Mouse (Mus musculus) G1E (cell line): ENCODE data around the gene Gm20661. TPM values are rescaled to one million over a fixed set of nuclear protein-coding genes. Genes with fewer than 3 reads are reported as not detected.
A peak's percentile ranks its signal among the peaks of the same experiment; 100 is the strongest.

ENCODE experiments used
- ATAC-seq: 2 replicates; pipeline ENCODE4 v1.8.0; 2016; ENCODE audit warnings: mild to moderate bottlenecking; ENCODE audit not compliant: insufficient number of reproducible peaks, poor library complexity, low FRiP score, severe bottlenecking; ENCODE audit errors: extremely low read depth
- DNase-seq: peaks from one replicate; pipeline ENCODE4 v3.0.0; 2012; ENCODE audit warnings: low spot score
- H3K27me3 ChIP-seq: 2 replicates; pipeline ENCODE4 v1.6.1; 2012; ENCODE audit warnings: mild to moderate bottlenecking, low read length, inconsistent platforms; ENCODE audit not compliant: insufficient read depth
- H3K36me3 ChIP-seq: replicated peaks from 2 replicates; pipeline ENCODE3; 2012; ENCODE audit warnings: mild to moderate bottlenecking, inconsistent platforms
- H3K4me1 ChIP-seq: 2 replicates; pipeline ENCODE4 v1.6.1; 2012; ENCODE audit warnings: low read depth, low read length, inconsistent platforms, mixed read lengths; ENCODE audit not compliant: insufficient read depth
- H3K4me3 ChIP-seq: 2 replicates; pipeline ENCODE4 v1.5.1; 2012; ENCODE audit warnings: low read depth, mild to moderate bottlenecking, inconsistent platforms, low read length, moderate library complexity, mixed read lengths
- H3K9me3 ChIP-seq: replicated peaks from 2 replicates; pipeline ENCODE4 v1.6.1; 2012; ENCODE audit warnings: inconsistent platforms
- CTCF ChIP-seq: IDR thresholded peaks from 2 replicates; pipeline ENCODE4 v1.5.1; 2012; ENCODE audit warnings: low read depth, low read length, inconsistent platforms, mixed read lengths
- GATA1 ChIP-seq: IDR thresholded peaks from 2 replicates; pipeline ENCODE4 v1.6.1; 2012; ENCODE audit warnings: borderline replicate concordance, low read length, inconsistent platforms, mixed read lengths
- GATA2 ChIP-seq: IDR thresholded peaks from 2 replicates; pipeline ENCODE4 v1.6.1; 2012; ENCODE audit warnings: low read depth, low read length, inconsistent platforms, borderline replicate concordance
- POLR2AphosphoS5 ChIP-seq: IDR thresholded peaks from 2 replicates; pipeline ENCODE4 v1.6.1; 2012; ENCODE audit warnings: low read depth, low read length, inconsistent platforms; ENCODE audit not compliant: insufficient replicate concordance
- TAL1 ChIP-seq: conservative IDR thresholded peaks from 2 replicates; pipeline ENCODE4 v1.6.1; 2012; ENCODE audit warnings: low read depth, low read length, inconsistent platforms, mixed read lengths
- polyA plus RNA-seq: library from polyadenylated mRNA; stranded (reverse); fragments of >175 nt; gene quantifications from 2 replicates; pipeline ENCODE4 v1.2.3, GENCODE M21; 2012
- total RNA-seq, 2 experiments: library from RNA; stranded (forward) in 1 of 2; stranded (reverse) in 1 of 2; fragments of 200-1000 nt in 1 of 2; fragments of >200 nt in 1 of 2; fragmentation: Nextera tagmentation in 1 of 2; gene quantifications; 2 replicates each; pipeline ENCODE4 v1.2.3; 2014 to 2017

Gene Gm20661
- total and polyA plus RNA-seq, 3 experiments: 0.15 to 1.8 (median 0.75) TPM

DNA sequence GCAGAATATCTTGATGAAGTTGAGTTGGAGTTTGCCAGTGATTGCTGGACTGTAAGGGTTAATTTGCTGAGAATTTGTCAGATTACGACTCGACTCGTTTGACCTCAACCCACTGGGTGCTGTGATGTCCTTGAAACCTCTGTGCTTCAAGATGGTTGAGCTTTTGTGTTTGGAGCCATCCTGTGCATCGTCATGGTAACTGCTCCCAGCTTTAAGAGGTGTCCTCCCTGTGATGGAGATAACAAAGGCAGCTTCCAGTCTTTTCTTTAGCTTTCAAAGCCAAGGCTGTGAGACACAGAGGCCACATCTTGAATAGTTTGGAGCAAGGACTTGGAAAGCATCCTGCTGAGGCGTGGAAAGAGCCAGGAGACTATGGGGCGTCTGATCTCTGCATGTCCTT, 25.7 kb upstream of the Gm20661 start:
- no peaks in the 10 kb centered on the region for H3K9me3 ChIP-seq
- DNase-seq (no peak), ATAC-seq (no peak)
- H3K27me3 ChIP-seq: no peaks in the 10 kb centered on the region
- peaks cover 17% of the 10 kb centered on the region for H3K4me1 ChIP-seq
- no peak overlapping the region for H3K4me3 ChIP-seq
- TF ChIP-seq CTCF (no peak), POLR2AphosphoS5 (no peak), GATA2 (no peak), TAL1 (no peak), GATA1 (no peak)
- H3K36me3 ChIP-seq: peaks cover 96% of the 10 kb centered on the region

DNA sequence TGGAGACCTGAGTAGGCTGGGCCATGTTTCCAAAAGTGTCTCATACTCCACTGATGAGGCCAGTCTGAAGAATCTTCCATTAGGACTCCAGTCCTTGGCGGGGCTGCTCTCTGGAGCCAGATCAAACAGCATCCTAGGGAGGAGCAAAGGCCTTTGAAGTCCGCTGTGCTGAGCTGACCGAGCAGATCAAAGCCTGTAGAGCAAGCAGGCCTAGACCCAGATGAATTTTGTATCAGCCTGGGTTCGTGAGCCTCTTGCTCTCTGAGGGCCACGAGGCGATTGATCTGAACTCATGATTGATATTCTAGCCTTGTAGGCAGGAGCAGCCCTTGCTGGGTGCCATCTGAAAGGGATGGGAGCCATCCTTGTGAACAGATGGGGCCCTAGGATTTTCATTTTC, 23.0 kb upstream of the Gm20661 start:
- no peak for ATAC-seq

DNA sequence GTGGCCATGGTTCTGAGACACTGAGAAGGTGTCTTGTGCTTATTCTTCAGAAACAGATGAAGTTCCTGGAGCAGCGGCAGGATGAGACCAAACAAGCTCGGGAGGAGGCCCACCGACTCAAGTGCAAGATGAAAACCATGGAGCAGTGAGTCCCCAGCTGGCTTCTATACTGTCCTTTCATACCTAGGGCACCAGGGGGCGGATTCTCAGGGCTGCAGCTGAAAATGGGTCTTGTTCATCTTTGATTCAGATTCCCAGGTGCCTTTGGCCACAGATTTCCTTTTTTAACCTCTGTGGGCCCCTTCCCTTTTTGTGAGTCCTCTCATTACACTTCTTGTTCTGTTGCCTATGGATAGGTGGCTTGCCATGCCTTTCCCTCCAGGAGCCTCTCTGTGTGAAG, 21.9 kb upstream of the Gm20661 start:
- no peak for TF ChIP-seq GATA1
- TF ChIP-seq GATA2: no peak
- TF ChIP-seq POLR2AphosphoS5: no peak
- TF ChIP-seq CTCF: no peak
- no peak for TF ChIP-seq TAL1
- peaks cover 100% of the 10 kb centered on the region for H3K36me3 ChIP-seq
- ATAC-seq: no peak
- peaks cover 14% of the 10 kb centered on the region; the same call in 1 of the 2 replicates for H3K4me1 ChIP-seq
- H3K4me3 ChIP-seq: no peak overlapping the region
- no peaks in the 10 kb centered on the region for H3K27me3 ChIP-seq
- no peaks in the 10 kb centered on the region for H3K9me3 ChIP-seq
- DNase-seq: no peak

More for the DNA sequence above, 23.0 kb upstream of the Gm20661 start:
- Histone ChIP-seq H3K4me3 (no peak overlapping the region), H3K4me1 (peaks cover 14% of the 10 kb centered on the region; the same call in 1 of the 2 replicates), H3K36me3 (peaks cover 100% of the 10 kb centered on the region), H3K27me3 (no peaks in the 10 kb centered on the region), H3K9me3 (no peaks in the 10 kb centered on the region)
- TF ChIP-seq GATA2 (no peak), CTCF (no peak), GATA1 (no peak), POLR2AphosphoS5 (no peak), TAL1 (no peak)
- DNase-seq: no peak

DNA sequence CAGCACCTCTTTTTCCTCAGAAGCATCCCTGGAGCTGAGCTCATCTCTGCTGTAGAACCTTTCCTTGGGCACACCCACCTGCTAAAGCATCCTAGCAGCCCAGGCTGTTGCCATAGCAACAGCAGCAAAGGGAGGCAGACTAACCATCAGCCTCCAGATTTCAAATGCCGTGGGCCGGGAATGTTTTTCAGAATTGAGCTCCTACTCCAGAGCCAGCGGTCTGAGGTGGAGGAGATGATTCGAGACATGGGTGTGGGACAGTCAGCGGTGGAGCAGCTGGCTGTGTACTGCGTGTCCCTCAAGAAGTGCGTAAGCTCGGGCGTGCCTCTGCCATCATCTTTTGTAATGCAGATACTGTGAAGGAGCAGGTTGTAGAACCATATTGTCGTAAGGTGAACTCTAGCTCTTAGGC, 21.5 kb upstream of the Gm20661 start:
- TF ChIP-seq POLR2AphosphoS5 (no peak), GATA2 (no peak), TAL1 (no peak), CTCF (no peak), GATA1 (no peak)
- Histone ChIP-seq H3K27me3 (no peaks in the 10 kb centered on the region), H3K4me1 (peaks cover 14% of the 10 kb centered on the region; the same call in 1 of the 2 replicates), H3K9me3 (no peaks in the 10 kb centered on the region), H3K4me3 (no peak overlapping the region), H3K36me3 (peaks cover 100% of the 10 kb centered on the region)
- DNase-seq: no peak
- ATAC-seq: no peak

DNA sequence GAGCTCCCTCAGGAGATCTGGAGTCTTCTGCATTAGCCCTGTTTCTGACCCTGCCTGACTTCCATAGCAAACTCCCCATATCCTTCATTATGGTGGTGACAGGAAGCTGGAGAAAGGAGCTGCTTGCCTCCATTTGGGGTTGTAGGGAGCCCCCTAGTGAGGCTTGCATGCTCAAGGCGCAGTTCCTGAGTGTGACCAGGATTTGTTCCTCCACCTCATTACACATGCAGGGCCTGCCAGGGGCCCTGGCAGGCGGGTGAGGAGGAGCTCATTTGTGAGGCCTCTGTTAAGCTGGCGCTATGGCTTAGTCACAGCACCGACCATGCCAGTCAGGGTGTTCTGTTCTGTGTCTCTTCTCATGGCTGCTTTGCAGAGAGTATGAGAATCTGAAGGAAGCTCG, 21.0 kb upstream of the Gm20661 start:
- Histone ChIP-seq H3K4me1 (peaks cover 14% of the 10 kb centered on the region; the same call in 1 of the 2 replicates), H3K36me3 (peaks cover 100% of the 10 kb centered on the region), H3K9me3 (no peaks in the 10 kb centered on the region), H3K4me3 (no peak overlapping the region), H3K27me3 (no peaks in the 10 kb centered on the region)
- ATAC-seq (no peak), DNase-seq (no peak)
- TF ChIP-seq POLR2AphosphoS5 (no peak), GATA2 (no peak), GATA1 (no peak), TAL1 (no peak), CTCF (no peak)

DNA sequence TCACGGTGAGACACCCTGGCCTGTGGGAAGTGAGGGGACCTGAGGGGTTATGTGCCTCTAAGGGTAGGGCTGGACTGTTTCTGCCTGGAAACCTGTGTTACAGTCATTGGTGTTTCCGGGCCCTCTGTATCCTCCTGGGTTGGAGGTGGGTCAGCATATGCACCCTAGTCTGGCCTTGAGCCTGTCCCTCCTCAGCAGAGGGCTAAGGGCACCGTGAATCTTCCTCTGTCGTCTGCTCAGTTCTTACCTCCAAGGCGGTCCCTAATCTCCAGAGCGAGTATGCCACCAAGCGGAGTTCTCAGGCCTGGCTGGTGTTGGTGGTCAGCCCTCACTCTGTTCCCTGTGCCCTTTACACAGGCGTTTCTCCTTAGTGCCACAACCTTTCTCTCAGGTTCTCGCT, 19.9 kb upstream of the Gm20661 start:
- no peak for ATAC-seq
- H3K36me3 ChIP-seq: peaks cover 99% of the 10 kb centered on the region
- peaks cover 14% of the 10 kb centered on the region; the same call in 1 of the 2 replicates for H3K4me1 ChIP-seq
- no peak for DNase-seq
- H3K27me3 ChIP-seq: no peaks in the 10 kb centered on the region
- H3K4me3 ChIP-seq: no peak overlapping the region
- TF ChIP-seq CTCF (no peak), TAL1 (no peak), POLR2AphosphoS5 (no peak), GATA2 (no peak), GATA1 (no peak)
- H3K9me3 ChIP-seq: no peaks in the 10 kb centered on the region

DNA sequence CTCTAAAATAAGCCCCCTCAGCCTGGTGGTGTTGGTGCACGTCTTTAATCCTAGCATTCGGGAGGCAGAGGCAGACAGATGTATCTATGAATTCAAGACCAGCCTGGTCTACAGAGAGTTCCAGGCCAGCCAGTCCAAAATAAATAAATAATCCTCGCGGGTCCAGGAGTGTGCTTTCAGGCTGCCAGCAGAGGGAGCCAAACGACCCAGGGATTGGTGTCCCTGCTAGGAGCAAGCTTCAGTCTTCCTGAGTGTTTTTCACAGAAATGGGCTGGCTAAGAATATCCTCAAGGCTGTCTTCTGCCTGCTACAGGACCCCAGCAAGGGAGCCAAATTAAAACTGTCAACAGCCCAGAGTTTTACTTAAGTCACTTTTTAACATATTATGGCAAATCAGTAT, 19.2 kb upstream of the Gm20661 start:
- Histone ChIP-seq H3K27me3 (no peaks in the 10 kb centered on the region), H3K36me3 (peaks cover 99% of the 10 kb centered on the region), H3K4me1 (peaks cover 14% of the 10 kb centered on the region; the same call in 1 of the 2 replicates), H3K4me3 (no peak overlapping the region), H3K9me3 (no peaks in the 10 kb centered on the region)
- ATAC-seq: 0 out of 2 replicates have a peak, but pooled peaks have one; percentile 8
- DNase-seq: peak; percentile 74
- TF ChIP-seq GATA1 (no peak), CTCF (peak; percentile 92)
